Mouse (Mus musculus) R1 (cell line): ENCODE measurements around the gene Antxr1.

Experiments used
- DNase-seq: peaks from one replicate; pipeline ENCODE4 v3.0.0-alpha.2; 2018; ENCODE audit warnings: low read depth, low spot score

Gene Antxr1

DNA sequence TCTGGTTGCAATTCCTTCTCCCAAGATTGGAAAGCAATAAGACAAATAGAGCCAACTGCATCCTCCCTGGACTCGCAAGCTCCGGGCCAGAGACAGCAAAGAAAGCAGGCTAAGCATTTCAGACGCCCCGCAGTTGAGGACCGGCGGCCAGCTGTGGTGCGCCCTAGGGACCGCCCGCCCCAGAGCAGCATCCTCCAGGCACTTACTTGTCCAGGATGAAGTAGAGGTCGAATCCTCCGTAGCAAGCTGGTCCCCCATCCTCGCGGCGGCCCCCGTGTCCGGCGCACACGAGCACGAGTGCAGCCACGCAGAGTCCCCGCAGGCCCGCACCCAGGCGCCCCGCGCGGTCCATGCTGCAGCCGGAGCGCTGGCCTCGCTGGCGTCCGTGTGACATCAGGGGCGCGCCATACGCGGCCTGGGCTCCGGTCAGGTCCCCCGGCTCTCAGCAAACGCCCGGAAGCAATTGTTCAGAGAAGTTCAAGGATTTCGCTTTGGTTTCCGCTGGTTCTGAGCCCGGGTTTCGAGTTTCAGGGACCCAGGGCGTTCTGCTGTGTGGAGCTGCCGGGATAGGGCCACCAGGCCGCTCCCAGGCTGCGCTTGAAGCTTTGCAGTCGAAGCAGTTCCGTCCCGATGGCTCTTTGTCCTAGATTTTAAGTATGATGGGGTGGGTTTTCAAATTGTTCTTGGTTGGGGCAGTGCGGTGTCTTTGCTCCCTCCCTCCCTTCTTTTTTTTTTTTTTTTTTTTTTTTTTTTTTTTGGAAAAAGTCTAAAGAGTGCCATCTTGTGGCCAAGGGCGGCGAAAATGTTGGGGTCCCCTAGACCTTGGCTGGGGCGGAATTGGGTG, at the start of gene Antxr1:
Antxr1 (minus strand) TSS at position 731 of the 844 bp plus-strand sequence.
- DNase-seq = peak; percentile 57

DNA sequence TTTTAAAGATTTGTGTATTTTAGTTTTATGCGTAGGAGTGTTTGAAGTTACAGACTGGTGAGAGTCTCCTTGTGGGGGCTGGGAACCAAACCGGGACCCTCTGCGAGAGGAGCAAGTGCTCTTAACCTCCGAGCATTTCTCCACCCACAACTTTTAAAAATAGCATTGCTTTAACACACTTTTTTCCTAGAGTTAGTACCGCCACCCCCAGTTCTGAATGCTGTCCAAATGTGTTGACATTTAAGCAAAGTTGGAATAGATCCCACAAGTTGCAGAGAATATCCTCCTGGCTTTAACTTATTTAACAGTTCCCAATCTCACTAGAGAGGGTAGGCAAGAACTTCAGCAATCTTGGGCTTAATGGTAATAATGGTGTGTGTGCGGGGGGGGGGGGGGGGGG, 49.1 kb upstream of the Antxr1 start:
- no peak for DNase-seq

DNA sequence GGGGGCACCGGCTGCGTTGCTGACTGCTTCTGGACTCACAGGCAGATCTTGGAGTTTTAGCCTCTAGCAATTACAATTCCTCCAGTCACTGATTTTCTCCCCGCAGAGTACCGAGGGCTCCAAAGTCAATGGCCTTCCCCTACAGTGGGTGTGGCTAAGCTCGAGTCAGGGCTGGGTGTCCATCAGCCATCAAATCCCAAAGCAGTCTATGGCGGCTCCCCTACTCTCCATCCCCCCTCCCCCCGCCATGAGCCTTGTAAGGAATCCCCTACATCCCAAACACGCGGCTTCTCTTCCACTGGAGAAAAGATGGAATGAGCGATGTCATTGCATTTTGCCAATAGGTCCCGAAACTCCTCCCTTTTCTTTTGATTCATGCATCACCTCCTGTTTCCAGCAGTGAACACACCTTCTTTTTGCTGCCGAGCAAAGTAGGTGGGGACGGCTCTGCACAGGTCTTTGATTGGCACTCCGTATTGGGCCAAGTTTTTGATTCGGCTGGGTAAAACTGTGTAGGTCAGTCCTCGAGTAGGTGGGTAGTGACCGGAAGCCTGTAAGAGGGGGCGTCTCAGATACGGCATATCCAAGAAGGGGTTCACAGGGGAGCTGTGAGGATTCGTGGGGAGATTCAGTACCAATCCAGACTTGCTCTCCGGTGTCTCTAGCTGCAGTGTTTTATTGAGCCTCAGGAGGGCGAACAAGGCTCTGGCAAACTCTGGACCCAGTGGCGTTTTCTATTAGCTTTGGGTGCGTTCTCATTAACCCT, 48.5 kb upstream of the Antxr1 start:
- DNase-seq = peak; percentile 71

DNA sequence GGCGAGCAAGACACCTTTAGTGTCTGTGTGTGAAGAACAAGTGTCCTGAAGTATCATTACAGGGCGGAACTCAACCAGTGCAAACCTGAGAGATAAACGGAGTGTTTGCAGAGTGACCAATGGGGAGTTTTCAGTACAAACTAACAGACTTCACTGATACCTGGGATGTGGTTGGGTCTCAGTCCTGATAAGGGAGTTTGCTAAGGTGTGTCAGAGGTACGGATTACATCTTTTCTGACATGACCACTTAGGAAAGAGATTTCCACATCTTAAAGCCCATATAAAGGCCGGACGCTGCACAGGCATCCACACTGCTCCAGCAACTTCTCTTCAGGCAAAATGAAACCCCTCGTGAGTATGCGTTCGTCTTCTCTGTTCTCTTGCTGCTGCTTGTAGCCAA, 37.4 kb upstream of the Antxr1 start, which contains the start of gene Gkn2:
Gkn2 (plus strand) TSS at position 301 of the 400 bp plus-strand sequence.
- no peak for DNase-seq

DNA sequence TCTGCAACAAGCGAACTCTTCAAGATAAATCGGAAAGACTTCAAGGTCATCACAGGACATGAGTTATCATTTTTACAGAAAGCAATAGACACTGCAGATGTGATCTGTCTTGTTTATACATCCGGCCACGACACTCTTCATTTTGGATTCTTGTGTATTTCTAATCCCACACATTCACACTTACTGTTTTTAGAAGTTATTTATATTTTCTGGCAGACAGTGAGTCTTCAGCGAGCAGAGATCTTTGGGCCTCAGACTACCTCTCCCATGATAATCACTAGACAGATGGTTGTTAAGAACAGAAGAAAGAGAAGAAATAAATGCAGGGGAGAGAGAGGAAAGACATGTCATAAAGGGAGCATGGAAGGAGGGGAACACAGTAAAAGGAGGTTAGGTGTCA, 33.6 kb upstream of the Antxr1 start:
- no peak for DNase-seq

DNA sequence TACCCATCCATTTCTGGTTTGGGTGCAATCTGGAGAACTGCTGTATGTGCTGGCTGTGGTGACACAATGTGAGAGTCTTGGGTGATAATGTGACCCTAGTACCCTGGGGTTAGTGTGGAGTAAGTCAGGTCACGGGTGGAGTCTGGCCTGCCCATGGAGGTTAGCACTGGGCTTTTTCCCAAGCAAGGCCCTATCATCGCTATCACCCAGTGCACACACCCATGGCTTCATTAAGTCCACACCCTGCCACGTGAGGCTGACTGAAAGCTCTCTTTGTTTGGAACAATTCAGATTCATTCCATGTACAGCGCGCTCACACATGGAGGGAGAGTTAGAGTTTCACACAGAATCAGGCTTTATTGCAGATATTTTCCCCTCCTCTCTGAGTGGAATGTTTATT, 18.8 kb upstream of the Antxr1 start:
- DNase-seq = peak; percentile 8

DNA sequence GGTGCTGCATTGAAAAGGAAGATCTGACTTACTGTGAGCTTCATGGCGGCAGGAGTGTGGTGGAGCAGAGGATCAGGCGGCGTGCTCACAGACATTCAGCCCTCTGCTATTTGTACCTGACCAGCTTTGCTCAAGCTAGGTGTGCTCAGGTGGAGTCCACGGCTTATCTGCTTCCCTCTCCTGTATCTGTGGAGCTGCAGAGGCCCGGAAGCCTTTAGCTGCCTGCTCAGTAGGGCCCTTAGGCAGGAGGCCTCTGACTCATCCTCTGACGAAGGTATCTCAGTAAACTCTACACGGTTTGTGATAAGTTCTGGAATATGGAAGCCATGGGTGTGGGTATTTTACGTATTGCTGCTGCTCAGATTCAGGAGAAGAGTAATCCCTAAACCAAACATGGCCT, 15.2 kb upstream of the Antxr1 start, which contains the start of gene Gkn1:
Gkn1 (minus strand) TSS at position 114 of the 400 bp plus-strand sequence.
- no peak for DNase-seq

DNA sequence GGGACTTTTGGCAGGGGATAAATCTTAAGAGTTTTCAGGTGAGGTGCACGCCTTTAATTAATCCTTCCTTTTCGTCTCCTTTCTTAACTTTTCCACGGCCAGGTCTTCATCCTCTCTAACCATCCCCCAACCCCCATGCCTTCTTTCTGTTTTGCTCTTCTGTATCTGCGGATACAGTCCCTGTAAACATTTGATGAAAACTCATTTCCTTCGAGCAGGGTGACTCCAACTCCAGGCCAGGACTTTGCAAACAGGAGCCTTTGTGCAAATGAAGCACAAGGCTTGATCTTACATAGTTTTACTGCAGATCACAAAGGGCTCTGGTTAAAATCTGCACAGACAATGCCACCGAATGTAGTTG, 294 bp upstream of the Antxr1 start:
- no peak for DNase-seq

DNA sequence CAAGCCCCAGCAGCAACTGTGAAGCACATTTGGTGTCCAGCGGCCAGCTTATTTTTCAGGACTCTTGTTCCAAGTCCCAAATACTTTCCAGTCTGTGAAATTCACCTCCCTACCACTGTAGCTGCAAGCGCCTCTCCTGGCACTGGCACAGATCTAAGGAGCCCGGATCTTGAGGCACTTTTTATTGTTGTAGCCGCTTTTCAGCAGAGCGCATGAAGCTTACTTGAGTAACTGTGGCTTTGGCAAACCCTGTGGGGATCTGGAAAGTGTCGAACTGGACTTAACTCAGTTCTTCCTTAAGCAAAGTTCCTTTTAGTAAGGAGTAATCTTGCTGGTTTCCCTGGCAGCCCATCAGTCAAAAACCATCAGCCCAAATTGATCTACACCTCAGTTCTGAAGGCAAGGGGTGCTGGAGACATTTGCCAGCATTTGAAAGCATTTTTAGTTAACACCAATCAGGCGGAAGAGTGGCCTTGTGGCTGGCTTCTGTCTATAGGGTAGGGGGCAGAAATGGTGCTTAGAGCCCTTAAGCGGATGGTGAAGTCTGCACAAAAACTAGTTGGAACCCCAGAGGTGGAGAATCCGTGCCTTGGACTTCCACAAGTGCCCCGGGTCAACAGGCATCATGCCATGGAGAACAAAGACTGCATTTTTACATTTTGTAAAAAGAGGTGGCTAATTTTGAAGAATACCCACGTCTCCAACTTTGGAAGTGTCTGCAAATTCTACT, 1.1 kb downstream of the Antxr1 start:
- peak; percentile 5 for DNase-seq

DNA sequence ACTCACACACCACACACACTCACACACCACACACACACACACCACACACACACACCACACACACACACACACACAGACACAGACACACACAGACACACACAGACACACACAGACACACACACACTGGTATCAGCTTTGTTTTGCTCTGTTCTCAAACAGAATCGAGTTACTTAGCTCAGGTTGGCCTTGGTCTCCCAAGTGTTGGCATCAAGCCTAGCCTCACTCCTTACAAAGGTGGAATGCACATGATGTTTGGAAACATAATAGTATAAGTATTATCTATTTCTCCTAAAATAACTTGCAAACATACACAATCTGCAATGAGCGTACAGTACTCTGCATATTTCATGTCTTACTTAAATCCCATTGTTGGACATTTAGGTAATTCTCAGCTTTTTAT, 3.2 kb downstream of the Antxr1 start:
- DNase-seq = no peak

DNA sequence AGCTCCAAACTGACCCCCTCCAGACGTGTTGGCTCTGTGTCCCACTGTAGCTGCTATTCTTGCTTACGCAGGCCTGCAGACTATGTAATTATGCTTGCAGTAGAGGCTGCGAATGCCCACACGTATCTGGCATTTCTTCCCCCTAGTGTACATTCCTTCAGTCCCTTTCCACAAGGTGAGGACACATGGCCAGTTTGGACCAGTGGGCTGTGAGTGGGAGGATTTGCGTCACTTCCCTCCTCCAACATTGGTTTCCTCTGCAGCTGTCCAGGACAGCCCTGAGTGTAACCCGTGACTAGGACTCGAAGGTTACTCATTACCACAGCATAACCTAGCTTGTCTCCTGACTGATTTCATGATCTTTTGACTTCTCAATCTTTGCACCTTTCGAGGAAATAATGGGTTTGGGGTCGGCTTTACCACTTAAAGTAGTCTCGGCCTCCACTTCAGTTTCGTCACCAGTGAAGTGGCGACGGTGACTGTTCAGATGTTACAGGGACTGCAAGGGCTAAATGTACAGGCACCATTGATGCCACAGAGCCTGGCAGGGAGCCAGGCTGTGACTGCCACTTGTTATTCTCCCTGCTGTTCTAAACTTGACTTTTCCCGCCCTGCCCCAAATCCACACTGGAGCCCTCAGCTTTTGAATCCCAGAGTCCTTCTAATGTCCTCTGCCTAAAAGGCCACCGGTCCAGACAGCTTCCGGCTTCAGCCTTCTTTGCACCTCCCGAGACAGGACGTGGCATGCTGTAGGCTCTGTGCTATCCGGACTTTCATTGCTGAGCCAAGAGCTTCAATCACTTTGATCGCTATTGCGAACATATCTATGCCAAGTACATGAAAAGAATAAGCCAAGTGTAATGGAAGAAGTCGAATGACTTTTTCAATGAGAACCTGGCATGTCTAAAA, 7.1 kb downstream of the Antxr1 start:
- no peak for DNase-seq

DNA sequence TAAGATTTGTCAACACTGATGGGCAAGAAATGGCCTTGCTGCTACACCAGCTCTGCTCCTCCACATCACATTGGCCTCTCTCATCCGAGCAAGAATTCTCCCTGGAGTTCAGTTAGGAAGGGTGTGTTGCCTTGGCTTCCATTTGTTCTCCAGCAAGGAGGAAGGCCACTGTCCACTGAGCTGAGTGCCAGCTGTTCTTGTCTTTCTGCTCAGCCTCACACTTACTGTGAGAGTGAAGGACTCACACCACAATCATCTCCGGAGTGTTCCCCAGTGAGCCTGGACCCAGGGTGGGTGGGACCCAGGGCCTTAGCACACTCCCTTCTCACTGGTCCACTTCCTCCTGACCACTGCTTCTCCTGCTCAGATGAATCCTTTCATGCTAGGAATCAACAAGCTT, 8.7 kb downstream of the Antxr1 start:
- DNase-seq = no peak

DNA sequence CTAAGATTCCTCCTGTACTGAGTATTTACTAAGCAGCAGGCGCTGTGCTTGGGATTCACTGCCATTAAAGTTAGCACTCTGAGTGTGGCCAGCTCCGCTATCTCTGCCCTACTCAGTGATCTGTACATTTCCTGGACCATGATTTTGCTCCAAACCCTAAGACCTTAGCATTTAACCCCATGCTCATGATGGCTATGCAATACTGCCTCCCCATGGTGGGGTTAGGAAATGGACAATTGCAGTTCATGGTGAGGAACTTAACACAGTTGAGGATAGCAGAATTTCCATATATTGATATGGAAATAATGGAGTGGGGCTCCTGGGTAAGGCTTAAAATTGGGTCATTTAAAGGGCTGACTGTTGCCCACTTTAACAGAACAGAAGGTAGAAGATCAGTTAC, 12.2 kb downstream of the Antxr1 start:
- DNase-seq = peak; percentile 27

DNA sequence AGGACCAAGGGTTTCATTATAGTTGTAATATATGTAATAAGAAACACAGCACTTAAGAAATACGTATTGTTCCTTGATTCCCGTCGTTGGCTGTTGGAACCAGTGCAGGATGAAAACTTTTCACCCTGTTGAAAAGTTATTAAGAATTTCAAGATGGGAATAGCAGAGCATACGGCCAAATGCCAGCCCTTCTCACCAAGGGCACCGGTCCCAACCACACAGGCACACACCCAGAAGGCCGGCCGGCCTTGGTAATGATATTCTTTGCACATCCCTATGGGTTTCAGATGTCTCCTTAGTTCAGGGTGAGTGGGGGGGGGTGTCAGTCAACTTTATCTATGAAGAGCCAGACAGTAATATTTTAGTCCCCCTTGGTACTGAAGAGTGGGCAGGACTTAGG, 17.0 kb downstream of the Antxr1 start:
- DNase-seq = no peak

DNA sequence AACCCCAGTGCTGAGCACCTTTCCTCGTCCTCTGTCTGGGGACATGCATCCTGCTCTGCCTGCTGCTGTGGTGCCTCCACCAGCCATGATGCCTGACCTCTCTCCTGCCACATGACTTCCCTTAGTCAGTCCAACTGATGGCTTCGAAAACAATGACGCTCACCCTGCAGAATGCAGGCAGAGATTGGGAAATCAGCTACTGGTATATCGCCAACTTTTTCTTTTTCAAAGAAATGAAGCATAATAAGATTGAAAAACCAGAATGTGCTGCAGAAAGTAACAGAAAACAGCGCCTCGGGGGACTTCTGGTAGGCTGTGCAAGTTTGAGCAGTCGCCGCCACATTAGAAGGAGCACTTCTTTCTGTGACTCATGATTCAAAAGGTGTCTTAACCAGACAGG, 18.7 kb downstream of the Antxr1 start:
- DNase-seq = no peak

DNA sequence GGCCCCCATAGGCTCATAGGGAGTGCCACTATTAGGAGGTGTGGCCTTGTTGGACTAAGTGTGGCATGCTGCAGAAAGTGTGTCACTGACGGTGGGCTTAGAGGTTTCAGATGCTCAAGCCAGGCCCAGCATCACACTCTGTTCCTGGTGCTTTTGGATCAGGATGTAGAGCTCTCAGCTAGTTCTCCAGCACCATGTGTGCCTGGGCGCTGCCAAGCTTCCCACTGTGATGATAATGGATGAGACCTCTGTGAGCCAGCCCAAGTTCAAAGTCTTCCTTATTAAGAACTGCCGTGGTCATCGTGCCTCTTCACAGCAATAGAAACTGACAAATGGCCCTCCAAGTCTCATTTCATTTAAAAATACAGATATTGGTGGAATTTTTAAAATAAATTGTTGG, 22.9 kb downstream of the Antxr1 start:
- no peak for DNase-seq

DNA sequence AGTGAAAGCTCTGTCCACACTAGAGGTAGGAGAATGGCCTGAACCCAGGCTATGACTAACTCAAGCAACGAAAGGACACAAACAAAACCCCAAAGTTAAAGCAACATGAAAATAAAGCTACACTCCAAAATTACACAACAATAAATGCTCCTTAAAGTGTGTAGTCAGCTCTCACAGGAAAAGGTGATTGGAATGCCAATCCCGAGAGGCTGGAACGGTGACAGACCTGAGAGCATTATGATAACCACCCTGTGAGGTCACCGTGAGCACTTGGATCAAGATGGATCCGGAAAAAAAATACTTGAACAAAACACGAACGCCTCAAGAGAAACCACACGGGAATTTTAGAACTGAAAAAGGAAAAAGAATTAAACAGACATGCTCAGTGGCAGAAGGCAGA, 31.1 kb downstream of the Antxr1 start:
- DNase-seq = no peak

DNA sequence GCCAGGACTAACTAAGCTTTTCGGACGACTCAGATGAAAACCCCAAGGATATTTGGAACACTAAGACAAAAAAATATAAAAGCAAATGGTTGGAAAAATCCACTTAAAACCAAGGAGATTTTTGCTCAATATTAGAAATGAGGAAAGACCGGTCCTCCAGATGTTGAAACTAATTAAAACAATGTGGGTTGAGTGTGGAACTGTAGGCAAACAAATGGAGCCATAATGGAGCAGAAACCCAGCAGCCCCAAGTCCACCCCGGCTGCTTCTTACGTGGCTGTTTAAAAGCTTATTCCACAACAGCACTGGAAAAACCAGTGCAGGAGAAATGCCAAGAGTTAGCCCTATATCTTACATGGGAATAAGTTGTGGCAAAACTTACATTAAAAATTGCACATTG, 32.9 kb downstream of the Antxr1 start:
- DNase-seq = no peak

DNA sequence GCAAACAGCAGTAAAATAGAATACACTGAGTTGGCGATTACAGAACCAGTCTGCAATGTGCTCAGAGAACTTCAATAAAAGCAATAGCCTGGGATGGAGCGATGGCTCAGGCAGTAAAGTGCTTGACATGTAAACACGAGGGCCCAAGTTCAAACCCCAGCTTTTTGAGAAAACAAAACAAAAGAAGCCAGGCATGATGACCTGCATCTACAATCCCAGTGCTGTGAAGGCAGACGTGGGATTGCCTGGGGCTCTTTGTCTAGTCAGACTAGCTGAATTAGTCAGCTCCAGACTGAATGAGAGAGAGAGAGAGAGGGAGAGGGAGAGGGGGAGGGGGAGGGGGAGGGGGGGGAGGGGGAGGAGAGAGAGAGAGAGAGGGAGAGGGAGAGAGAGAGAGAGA, 33.6 kb downstream of the Antxr1 start:
- DNase-seq = no peak

DNA sequence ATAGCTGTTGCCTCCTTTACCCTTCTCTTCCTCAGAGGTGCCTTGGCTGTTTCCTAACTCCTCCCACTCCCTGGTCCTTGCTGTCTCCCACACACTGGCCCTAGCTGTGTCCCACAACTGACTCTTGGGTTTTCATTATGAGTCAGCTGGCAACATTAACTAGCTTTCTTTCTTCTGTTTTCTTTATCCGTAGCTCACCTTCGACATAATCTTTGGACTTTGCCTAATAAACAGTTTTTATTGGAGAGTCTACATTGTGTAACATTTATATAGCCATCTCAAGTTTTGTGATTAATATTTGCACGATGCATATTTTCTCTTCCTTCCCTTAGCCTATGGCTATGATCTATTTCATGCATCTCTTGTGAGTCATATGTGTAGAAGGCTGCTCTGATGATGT, 40.7 kb downstream of the Antxr1 start:
- DNase-seq = no peak
